Mouse (Mus musculus) ES-Bruce4 (cell line): ENCODE data around the gene Kdm7a.

Experiments
- CTCF ChIP-seq: IDR thresholded peaks from one replicate; pipeline ENCODE4 v1.8.1; 2011; ENCODE audit warnings: low read depth, low read length
- POLR2A ChIP-seq: IDR thresholded peaks from one replicate; pipeline ENCODE4 v1.8.1; 2011; ENCODE audit warnings: low read length; ENCODE audit not compliant: insufficient read depth

DNA sequence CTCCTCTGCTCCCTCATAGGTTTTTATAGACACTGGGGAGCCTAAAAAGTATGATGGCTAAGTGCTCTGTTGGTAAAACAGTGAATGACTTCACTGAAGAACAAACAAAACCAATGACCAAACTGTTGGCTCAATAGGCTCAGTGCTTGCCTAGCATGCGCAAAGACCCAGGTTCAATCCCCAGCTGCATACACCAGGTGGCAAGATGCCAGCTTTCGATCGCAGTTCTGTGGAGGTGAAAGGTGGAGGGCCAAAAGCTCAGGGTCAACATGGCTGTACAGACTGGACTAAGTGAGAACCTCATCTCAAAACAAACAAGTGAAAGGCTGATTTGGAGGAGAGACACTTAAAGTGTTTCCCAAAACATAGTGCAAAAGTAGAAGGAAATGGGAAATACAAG, 10.5 kb upstream of the Kdm7a start:
- TF ChIP-seq POLR2A (no peak), CTCF (no peak)
